Mouse (Mus musculus) left cerebral cortex, adult 2 months (tissue): ENCODE measurements around the gene Epha8. TPM values are rescaled to one million over a fixed set of nuclear protein-coding genes. Genes with fewer than 3 reads are reported as not detected.

ENCODE experiments used
- DNase-seq, 2 experiments: peaks; one replicate each; pipeline ENCODE4 v3.0.0; 2021 to 2022; ENCODE audit warnings: low spot score in 2 of 2, mixed read lengths in 1 of 2; ENCODE audit errors: extremely low spot score in 1 of 2
- H3K27ac ChIP-seq: fragments of 200-600 bp; 2 replicates; pipeline ENCODE4 v1.8.1; 2022
- H3K4me3 ChIP-seq: fragments of 200-600 bp; 2 replicates; pipeline ENCODE4 v1.8.1; 2022
- CTCF ChIP-seq: fragments of 200-600 bp; IDR thresholded peaks from 2 replicates; pipeline ENCODE4 v1.8.1; 2022; ENCODE audit warnings: antibody characterized with exemption, mild to moderate bottlenecking, moderate library complexity
- intact Hi-C: fragments of 180-260 bp; cut with DNase I; formaldehyde crosslinking; loops from one replicate; pipeline ENCODE4 v1.15.1; 2025
- total RNA-seq, 2 experiments: library from RNA; stranded (reverse); gene quantifications; 2 replicates each; pipeline ENCODE4 v1.2.3; 2021

The Epha8 gene
- total RNA-seq, 2 experiments from 2014 or later, result 3.5 to 4.6 TPM

GRCm38 (mm10) chr4:136919526-136919925, 37.1 kb downstream of the Epha8 start:
- no peak overlapping the region for H3K27ac ChIP-seq
- H3K4me3 ChIP-seq, result no peak overlapping the region
- intact Hi-C loops, result no loop called here
- no peak for DNase-seq
- TF ChIP-seq CTCF, result no peak

GRCm38 (mm10) chr4:136918834-136919233, 37.8 kb downstream of the Epha8 start:
- intact Hi-C loops, result no loop called here
- no peak for DNase-seq
- no peak overlapping the region for H3K27ac ChIP-seq
- no peak for TF ChIP-seq CTCF
- H3K4me3 ChIP-seq, result no peak overlapping the region

GRCm38 (mm10) chr4:136917165-136917524, 39.5 kb downstream of the Epha8 start:
- DNase-seq, result no peak
- Histone ChIP-seq H3K4me3 (no peak overlapping the region), H3K27ac (no peak overlapping the region)
- no peak for TF ChIP-seq CTCF
- intact Hi-C loops, result no loop called here

- intact Hi-C loops, result no loop called here
- H3K4me3 ChIP-seq, result no peak overlapping the region
- H3K27ac ChIP-seq, result no peak overlapping the region
- no peak for TF ChIP-seq CTCF
- DNase-seq, result no peak
Observed at GRCm38 (mm10) chr4:136916359-136917164, 40.1 kb downstream of the Epha8 start.

- H3K4me3 ChIP-seq, result no peak overlapping the region
- no peak overlapping the region for H3K27ac ChIP-seq
- DNase-seq, result no peak
- no peak for TF ChIP-seq CTCF
- intact Hi-C loops, result no loop called here
Observed at GRCm38 (mm10) chr4:136912841-136913240, 43.8 kb downstream of the Epha8 start.

- peak in 1 of 2 experiments; percentile 24 for DNase-seq
- intact Hi-C loops, result no loop called here
- no peak overlapping the region for H3K4me3 ChIP-seq
- H3K27ac ChIP-seq, result no peak overlapping the region
- no peak for TF ChIP-seq CTCF
Observed at GRCm38 (mm10) chr4:136911804-136912203, 44.8 kb downstream of the Epha8 start.

GRCm38 (mm10) chr4:136911211-136911646, 45.4 kb downstream of the Epha8 start:
- DNase-seq, result no peak
- H3K4me3 ChIP-seq, result no peak overlapping the region
- TF ChIP-seq CTCF, result no peak
- intact Hi-C loops, result no loop called here
- H3K27ac ChIP-seq, result no peak overlapping the region

GRCm38 (mm10) chr4:136907809-136908208, 48.8 kb downstream of the Epha8 start:
- no peak for TF ChIP-seq CTCF
- H3K27ac ChIP-seq, result no peak overlapping the region
- no peak for DNase-seq
- H3K4me3 ChIP-seq, result no peak overlapping the region
- intact Hi-C loops, result no loop called here

GRCm38 (mm10) chr4:136907033-136907432, 49.6 kb downstream of the Epha8 start:
- Histone ChIP-seq H3K27ac (no peak overlapping the region), H3K4me3 (no peak overlapping the region)
- peak; percentile 66 for TF ChIP-seq CTCF
- intact Hi-C loops, result no loop called here
- DNase-seq, result no peak

GRCm38 (mm10) chr4:136904767-136905539, 51.7 kb downstream of the Epha8 start:
- no peak for DNase-seq
- Histone ChIP-seq H3K27ac (no peak overlapping the region), H3K4me3 (no peak overlapping the region)
- intact Hi-C loops, result no loop called here
- TF ChIP-seq CTCF, result no peak

GRCm38 (mm10) chr4:136899154-136899553, 57.5 kb downstream of the Epha8 start:
- no peak overlapping the region for H3K27ac ChIP-seq
- peak; percentile 40 for TF ChIP-seq CTCF
- H3K4me3 ChIP-seq, result no peak overlapping the region
- intact Hi-C loops, result loop anchor here (10.0 kb wide), 1 partner anchor 506 kb away; the partner anchor contains the start of gene Cela3a
- no peak for DNase-seq

GRCm38 (mm10) chr4:136898637-136899036, 58.0 kb downstream of the Epha8 start, which contains the start of gene C1qa:
Gene C1qa (minus strand): TSS chr4:136898803.
- no peak within 1 kb of the TSS for H3K4me3 ChIP-seq
- TF ChIP-seq CTCF, result no peak
- no peak within 1 kb of the TSS for H3K27ac ChIP-seq
- intact Hi-C loops, result loop anchor here (10.0 kb wide), 1 partner anchor 506 kb away; the partner anchor contains the start of gene Cela3a
- DNase-seq, result no peak
